ENCODE assay signal across 9 mouse cellular contexts in genomic region chr13:73117633-73118076, GRCm38 (mm10).
DNase-seq lines count a peak whose midpoint lies in the region; ATAC-seq and TF ChIP-seq lines count a peak whose summit lies in the region.
"Had no signal": no experiment of that assay in that cellular context is flagged by ENCODE, and none has a peak within 500 bp of the region (broad histone marks: within the 10 kb centered on the region; RNA-seq: fewer than 3 reads in every experiment).

No protein-coding gene starts in this region.

- H3K4me3 ChIP-seq in left cerebral cortex, adult 2 months = peak overlapping the region; percentile 29
- H3K4me3 ChIP-seq in forebrain, embryonic 15.5 days = peak overlapping the region; percentile 31
- H3K4me3 ChIP-seq in limb, embryonic 13.5 days = peak overlapping the region; percentile 5; the same call in 1 of the 2 replicates

- no peaks in the 10 kb centered on the region for H3K9me3 ChIP-seq in forebrain, embryonic 15.5 days
- no peaks in the 10 kb centered on the region for H3K9me3 ChIP-seq in limb, embryonic 13.5 days

- peak overlapping the region; percentile 44 for H3K4me2 ChIP-seq in forebrain, embryonic 15.5 days (replicated peaks)
- peak overlapping the region; percentile 50 for H3K4me2 ChIP-seq in limb, embryonic 13.5 days (replicated peaks)

- intact Hi-C loops in left cerebral cortex, adult 2 months (cut with DNase I) = no loop called here
- intact Hi-C loops in heart, postnatal 36 days (cut with DNase I) = no loop called here

- WGBS in forebrain, embryonic 15.5 days = 14% methylated on average over 15 of the region's 15 CpGs
- WGBS in limb, embryonic 13.5 days = 42% methylated on average over 15 of the region's 15 CpGs

- no peaks in the 10 kb centered on the region for H3K36me3 ChIP-seq in forebrain, embryonic 15.5 days
- H3K36me3 ChIP-seq in limb, embryonic 13.5 days = no peaks in the 10 kb centered on the region

- TF ChIP-seq CTCF in left cerebral cortex, adult 2 months (IDR thresholded peaks at IDR 0.05) = no peak

- H3K4me1 ChIP-seq in forebrain, embryonic 15.5 days = peaks cover 20% of the 10 kb centered on the region
- peaks cover 6% of the 10 kb centered on the region; the same call in 1 of the 2 replicates for H3K4me1 ChIP-seq in limb, embryonic 13.5 days

- H3K27me3 ChIP-seq in forebrain, embryonic 15.5 days = no peaks in the 10 kb centered on the region; the same call in 1 of the 2 replicates
- H3K27me3 ChIP-seq in limb, embryonic 13.5 days = peaks cover 23% of the 10 kb centered on the region

- peak in 1 of 2 experiments; percentile 14 for DNase-seq in left cerebral cortex, adult 2 months (ENCODE audit: extremely low spot score in 1 of 2, low spot score in 2 of 2)
- DNase-seq in left cerebral cortex, adult 9 months (ENCODE audit: low spot score in 2 of 2) = no peak
- peak; percentile 39 for DNase-seq in right cerebral cortex, postnatal 4 days
- no peak for DNase-seq in c-Kit-positive CD71-positive TER-119-positive erythroid progenitor cells, embryonic 14.5 days (ENCODE audit: low spot score)
- no peak for DNase-seq in heart, postnatal 36 days
- DNase-seq: heart, postnatal 14 days; thymus, postnatal 36 days had no signal

- ATAC-seq in forebrain, embryonic 15.5 days (replicated peaks) = peak; percentile 69
- no peak for ATAC-seq in limb, embryonic 13.5 days (ENCODE audit: low FRiP score, low read depth)

- H3K27ac ChIP-seq in left cerebral cortex, adult 2 months = no peak overlapping the region
- peak overlapping the region; percentile 82 for H3K27ac ChIP-seq in forebrain, embryonic 15.5 days (replicated peaks)
- no peak overlapping the region for H3K27ac ChIP-seq in limb, embryonic 13.5 days

- peak overlapping the region; percentile 38 for H3K9ac ChIP-seq in forebrain, embryonic 15.5 days (replicated peaks)
- no peak overlapping the region for H3K9ac ChIP-seq in limb, embryonic 13.5 days
